Mouse (Mus musculus): ENCODE measurements around the gene Gm1043. TPM values are rescaled to one million over a fixed set of nuclear protein-coding genes. Genes with fewer than 3 reads are reported as not detected.

Gm1043 gene
- 1.8 TPM for polyA plus RNA-seq (2017; shearing (Covaris generic))

GRCm38 (mm10) chr5:37085241-37085640, at the start of gene Gm1043:
Gm1043 (plus strand) TSS chr5:37085370.

GRCm38 (mm10) chr5:37241651-37242151, 156.5 kb downstream of the Gm1043 start, which contains the start of gene Crmp1:
Crmp1 (plus strand) TSS chr5:37241940.

Other genes with a start within 250 kb of the Gm1043 start
- not detected for gene Ppp2r2c, start 216.9 kb upstream of the Gm1043 start, polyA plus RNA-seq (2017; shearing (Covaris generic))
- gene Wfs1, start 96.2 kb upstream of the Gm1043 start, polyA plus RNA-seq (2017; shearing (Covaris generic)) = 3.6 TPM
- 27.5 TPM for gene Crmp1, start 156.6 kb downstream of the Gm1043 start, polyA plus RNA-seq (2017; shearing (Covaris generic))

All from activated CD4-positive, CD25-positive, alpha-beta regulatory T cell, adult 9 weeks (primary cell).